Mouse (Mus musculus) limb, embryonic 13.5 days (tissue): ENCODE data around the gene Hist4h4. TPM values are rescaled to one million over a fixed set of nuclear protein-coding genes. Genes with fewer than 3 reads are reported as not detected.
A peak's percentile ranks its signal among the peaks of the same experiment; 100 is the strongest.

Experiments
- ATAC-seq: fragments of 200-750 bp; cut with Nextera tagmentation; 2 replicates; pipeline ENCODE4 v1.8.0; 2017; ENCODE audit warnings: low read depth, moderate number of reproducible peaks, moderate TSS enrichment; ENCODE audit not compliant: low FRiP score
- H3K27ac ChIP-seq: fragments of 300-500 bp; sonication (generic); 2 replicates; pipeline ENCODE4 v1.5.1; 2015; ENCODE audit warnings: inconsistent platforms, mild to moderate bottlenecking, moderate library complexity
- H3K27me3 ChIP-seq: fragments of 300-500 bp; sonication (generic); 2 replicates; pipeline ENCODE4 v1.6.1; 2015; ENCODE audit warnings: mild to moderate bottlenecking, inconsistent platforms
- H3K36me3 ChIP-seq: fragments of 300-500 bp; sonication (generic); 2 replicates; pipeline ENCODE4 v1.6.1; 2015; ENCODE audit warnings: inconsistent platforms, mild to moderate bottlenecking, moderate library complexity
- H3K4me1 ChIP-seq: fragments of 300-500 bp; sonication (generic); 2 replicates; pipeline ENCODE4 v1.6.1; 2015; ENCODE audit warnings: inconsistent platforms
- H3K4me2 ChIP-seq: fragments of 300-500 bp; sonication (generic); replicated peaks from 2 replicates; pipeline ENCODE4 v1.6.1; 2015; ENCODE audit warnings: inconsistent platforms, mild to moderate bottlenecking, moderate library complexity
- H3K4me3 ChIP-seq: fragments of 300-500 bp; sonication (generic); 2 replicates; pipeline ENCODE4 v1.5.1; 2015; ENCODE audit warnings: moderate library complexity, mild to moderate bottlenecking, inconsistent platforms
- H3K9ac ChIP-seq: fragments of 300-500 bp; sonication (generic); 2 replicates; pipeline ENCODE4 v1.6.1; 2015; ENCODE audit warnings: mild to moderate bottlenecking, inconsistent platforms
- H3K9me3 ChIP-seq: fragments of 300-500 bp; sonication (generic); 2 replicates; pipeline ENCODE4 v1.6.1; 2016; ENCODE audit warnings: inconsistent platforms
- whole genome bisulfite sequencing: fragments of 180-500 bp; shearing (Covaris S2); methylation state at CpG from one replicate; pipeline ENCODE4 v1.1.7; 2015; 5-methylcytosine and 5-hydroxymethylcytosine counted together
- polyA plus RNA-seq: library from polyadenylated mRNA; unstranded; fragments of >200 nt; fragmentation: Nextera tagmentation; extraction: Ambion mirVana; gene quantifications from 2 replicates; pipeline ENCODE4 v1.2.1, GENCODE M21; 2015

Hist4h4 gene
- polyA plus RNA-seq, 1 experiment from 2014 or later = 0.74 TPM

- Histone ChIP-seq H3K4me3 (peak overlapping the region; percentile 83), H3K36me3 (peaks cover 43% of the 10 kb centered on the region), H3K9me3 (no peaks in the 10 kb centered on the region), H3K4me2 (peak overlapping the region; percentile 98), H3K27ac (no peak overlapping the region), H3K27me3 (no peaks in the 10 kb centered on the region), H3K9ac (0 out of 2 replicates have a peak overlapping the region, but pooled peaks have one; percentile 77), H3K4me1 (peaks cover 30% of the 10 kb centered on the region)
- WGBS = 68% methylated on average over 13 of the region's 13 CpGs
- ATAC-seq = no peak
Observed at GRCm38 (mm10) chr6:136809673-136810072, 5.5 kb upstream of the Hist4h4 start.

GRCm38 (mm10) chr6:136809077-136809476 is 4.9 kb upstream of the Hist4h4 start:
- Histone ChIP-seq H3K9me3 (no peaks in the 10 kb centered on the region), H3K27ac (no peak overlapping the region)
- no peak for ATAC-seq

GRCm38 (mm10) chr6:136808631-136809046 is 4.4 kb upstream of the Hist4h4 start:
- Histone ChIP-seq H3K4me3 (peak overlapping the region; percentile 83), H3K4me2 (peak overlapping the region; percentile 98), H3K27ac (no peak overlapping the region), H3K27me3 (no peaks in the 10 kb centered on the region), H3K4me1 (peaks cover 30% of the 10 kb centered on the region), H3K36me3 (peaks cover 33% of the 10 kb centered on the region), H3K9ac (peak overlapping the region; percentile 77), H3K9me3 (no peaks in the 10 kb centered on the region)
- under 1% methylated on average over 28 of the region's 28 CpGs for WGBS
- no peak for ATAC-seq

More at GRCm38 (mm10) chr6:136809077-136809476, 4.9 kb upstream of the Hist4h4 start:
- H3K4me2 ChIP-seq = peak overlapping the region; percentile 98
- peaks cover 30% of the 10 kb centered on the region for H3K4me1 ChIP-seq
- peaks cover 37% of the 10 kb centered on the region for H3K36me3 ChIP-seq
- peak overlapping the region; percentile 77 for H3K9ac ChIP-seq
- no peaks in the 10 kb centered on the region for H3K27me3 ChIP-seq
- H3K4me3 ChIP-seq = peak overlapping the region; percentile 83
- 34% methylated on average over 14 of the region's 14 CpGs for WGBS

GRCm38 (mm10) chr6:136808014-136808417 is 3.8 kb upstream of the Hist4h4 start, which contains the start of gene H2afj:
TSS of gene H2afj (plus strand) at chr6:136808244.
- ATAC-seq = peak; percentile 90
- peak within 1 kb of the TSS; percentile 98 for H3K4me2 ChIP-seq
- no peaks in the 10 kb centered on the region for H3K27me3 ChIP-seq
- under 1% methylated on average over 34 of the region's 34 CpGs for WGBS
- H3K4me3 ChIP-seq = peak within 1 kb of the TSS; percentile 83
- peaks cover 36% of the 10 kb centered on the region for H3K4me1 ChIP-seq
- peaks cover 28% of the 10 kb centered on the region for H3K36me3 ChIP-seq
- H3K9me3 ChIP-seq = no peaks in the 10 kb centered on the region
- H3K9ac ChIP-seq = peak within 1 kb of the TSS; percentile 77
- H3K27ac ChIP-seq = peak within 1 kb of the TSS; percentile 68

- peak; percentile 0; the same call in 1 of the 2 replicates for ATAC-seq
- WGBS = 40% methylated on average over 18 of the region's 18 CpGs
- H3K4me2 ChIP-seq = peak overlapping the region; percentile 98
- peak overlapping the region; percentile 43; the same call in 1 of the 2 replicates for H3K9ac ChIP-seq
- peak overlapping the region; percentile 83 for H3K4me3 ChIP-seq
- peak overlapping the region; percentile 68 for H3K27ac ChIP-seq
- peaks cover 23% of the 10 kb centered on the region for H3K36me3 ChIP-seq
- peaks cover 39% of the 10 kb centered on the region for H3K4me1 ChIP-seq
- H3K9me3 ChIP-seq = no peaks in the 10 kb centered on the region
- H3K27me3 ChIP-seq = no peaks in the 10 kb centered on the region
Observed at GRCm38 (mm10) chr6:136807395-136808013, 3.3 kb upstream of the Hist4h4 start.

- peaks cover 16% of the 10 kb centered on the region for H3K36me3 ChIP-seq
- no peaks in the 10 kb centered on the region for H3K9me3 ChIP-seq
- peak overlapping the region; percentile 98 for H3K4me2 ChIP-seq
- no peak for ATAC-seq
- H3K4me3 ChIP-seq = 0 out of 2 replicates have a peak overlapping the region, but pooled peaks have one; percentile 83
- peak overlapping the region; percentile 68; the same call in 1 of the 2 replicates for H3K27ac ChIP-seq
- H3K27me3 ChIP-seq = no peaks in the 10 kb centered on the region
- peaks cover 39% of the 10 kb centered on the region for H3K4me1 ChIP-seq
- 64% methylated on average over 5 of the region's 5 CpGs for WGBS
- no peak overlapping the region for H3K9ac ChIP-seq
Observed at GRCm38 (mm10) chr6:136806819-136807218, 2.6 kb upstream of the Hist4h4 start.

GRCm38 (mm10) chr6:136805409-136805775 is 1.2 kb upstream of the Hist4h4 start:
- Histone ChIP-seq H3K9me3 (no peaks in the 10 kb centered on the region), H3K4me1 (peaks cover 39% of the 10 kb centered on the region), H3K27me3 (no peaks in the 10 kb centered on the region), H3K9ac (no peak overlapping the region), H3K27ac (no peak overlapping the region; the same call in 1 of the 2 replicates), H3K36me3 (peaks cover 5% of the 10 kb centered on the region; the same call in 1 of the 2 replicates), H3K4me3 (no peak overlapping the region), H3K4me2 (peak overlapping the region; percentile 75; the same call in 1 of the 2 replicates)
- ATAC-seq = no peak
- 81% methylated on average over 1 of the region's 1 CpGs for WGBS

GRCm38 (mm10) chr6:136804705-136805408 is 642 bp upstream of the Hist4h4 start:
- H3K27ac ChIP-seq = peak overlapping the region; percentile 100
- 28% methylated on average over 9 of the region's 9 CpGs for WGBS
- H3K9me3 ChIP-seq = no peaks in the 10 kb centered on the region
- no peaks in the 10 kb centered on the region for H3K36me3 ChIP-seq
- peak overlapping the region; percentile 74 for H3K4me3 ChIP-seq
- peak overlapping the region; percentile 62 for H3K9ac ChIP-seq
- peaks cover 36% of the 10 kb centered on the region for H3K4me1 ChIP-seq
- H3K4me2 ChIP-seq = peak overlapping the region; percentile 75
- H3K27me3 ChIP-seq = no peaks in the 10 kb centered on the region
- no peak for ATAC-seq

GRCm38 (mm10) chr6:136803093-136803738 is 999 bp downstream of the Hist4h4 start:
- Histone ChIP-seq H3K9me3 (no peaks in the 10 kb centered on the region), H3K27ac (peak overlapping the region; percentile 100), H3K4me2 (peak overlapping the region; percentile 75), H3K4me1 (peaks cover 24% of the 10 kb centered on the region), H3K4me3 (peak overlapping the region; percentile 74), H3K27me3 (no peaks in the 10 kb centered on the region), H3K36me3 (no peaks in the 10 kb centered on the region), H3K9ac (peak overlapping the region; percentile 98)
- 13% methylated on average over 12 of the region's 12 CpGs for WGBS
- ATAC-seq = no peak; the same call in 1 of the 2 replicates

- 86% methylated on average over 6 of the region's 6 CpGs for WGBS
- H3K27ac ChIP-seq = no peak overlapping the region
Observed at GRCm38 (mm10) chr6:136801274-136801673, 2.9 kb downstream of the Hist4h4 start.

GRCm38 (mm10) chr6:136800710-136801109 is 3.5 kb downstream of the Hist4h4 start:
- no peaks in the 10 kb centered on the region for H3K27me3 ChIP-seq
- H3K9ac ChIP-seq = no peak overlapping the region
- H3K9me3 ChIP-seq = no peaks in the 10 kb centered on the region
- WGBS = 93% methylated on average over 8 of the region's 8 CpGs
- peaks cover 14% of the 10 kb centered on the region for H3K4me1 ChIP-seq
- no peak overlapping the region for H3K27ac ChIP-seq
- ATAC-seq = no peak
- H3K4me3 ChIP-seq = no peak overlapping the region
- no peaks in the 10 kb centered on the region for H3K36me3 ChIP-seq
- no peak overlapping the region for H3K4me2 ChIP-seq

More at GRCm38 (mm10) chr6:136801274-136801673, 2.9 kb downstream of the Hist4h4 start:
- no peaks in the 10 kb centered on the region for H3K27me3 ChIP-seq
- no peaks in the 10 kb centered on the region for H3K9me3 ChIP-seq
- H3K4me2 ChIP-seq = no peak overlapping the region
- no peak overlapping the region for H3K4me3 ChIP-seq
- no peaks in the 10 kb centered on the region for H3K36me3 ChIP-seq
- peaks cover 14% of the 10 kb centered on the region for H3K4me1 ChIP-seq
- H3K9ac ChIP-seq = no peak overlapping the region
- no peak for ATAC-seq
